Mouse (Mus musculus) liver, adult 10 weeks (tissue): ENCODE measurements around the gene Sall4. TPM values are rescaled to one million over a fixed set of nuclear protein-coding genes. Genes with fewer than 3 reads are reported as not detected.

ENCODE experiments used
- polyA plus RNA-seq: library from polyadenylated mRNA; stranded (reverse); fragments of 350-450 nt; fragmentation: Illumina TruSeq; extraction: RNeasy Lipid Tissue Mini Kit (QIAGEN cat#74804); gene quantifications from one replicate; pipeline ENCODE4 v1.2.3, GENCODE M21; 2014; ENCODE audit warnings: low read depth, low replicate concordance

The Sall4 gene
- polyA plus RNA-seq: not detected

GRCm38 (mm10) chr2:168767582-168767981 lies at the start of gene Sall4:
Sall4 (minus strand) TSS chr2:168767943.

GRCm38 (mm10) chr2:168742059-168742627 lies 25.6 kb downstream of the Sall4 start, which contains the start of gene Atp9a:
Atp9a (minus strand) TSS chr2:168742409.

Other genes with a start within 250 kb of the Sall4 start
- 0.05 TPM for gene Nfatc2, start 166.3 kb downstream of the Sall4 start, polyA plus RNA-seq
- gene Atp9a, start 25.5 kb downstream of the Sall4 start, polyA plus RNA-seq: 3.8 TPM
- 0.50 TPM for gene Zfp64, start 187.6 kb upstream of the Sall4 start, polyA plus RNA-seq